Mouse (Mus musculus) granulocyte monocyte progenitor cell, adult 5-6 weeks (primary cell): ENCODE results near the gene Spred1. TPM values are rescaled to one million over a fixed set of nuclear protein-coding genes. Genes with fewer than 3 reads are reported as not detected.
"Not testable (repeated sequence)": the region's sequence is repeated elsewhere in the genome, so short reads cannot be mapped to it uniquely, and the experiment has no call there.

Experiments used
- ATAC-seq: replicated peaks from 2 replicates; pipeline ENCODE4 v1.8.0; 2016; ENCODE audit warnings: mild to moderate bottlenecking, moderate TSS enrichment, inconsistent platforms; ENCODE audit not compliant: poor library complexity, severe bottlenecking
- total RNA-seq, 2 experiments: library from RNA; stranded (forward) in 1 of 2; stranded (reverse) in 1 of 2; fragments of 200-712, 200-1000 nt in 1 of 2; fragments of >200 nt in 1 of 2; fragmentation: Nextera tagmentation in 1 of 2; gene quantifications; 2 replicates each; pipeline ENCODE4 v1.2.3; 2014 to 2017

The Spred1 gene
- total RNA-seq, 2 experiments from 2014 or later: 19.2 to 23.7 TPM

- peak; percentile 51 for ATAC-seq
Observed at GRCm38 (mm10) chr2:117119291-117120245, 1.6 kb upstream of the Spred1 start.

- ATAC-seq: peak; percentile 67
Observed at GRCm38 (mm10) chr2:117120246-117121211, 645 bp upstream of the Spred1 start.

GRCm38 (mm10) chr2:117121984-117122605, 921 bp downstream of the Spred1 start:
- ATAC-seq: no peak

GRCm38 (mm10) chr2:117122701-117123337, 1.6 kb downstream of the Spred1 start:
- ATAC-seq: peak; percentile 41

- ATAC-seq: no peak
Observed at GRCm38 (mm10) chr2:117123701-117124100, 2.5 kb downstream of the Spred1 start.

GRCm38 (mm10) chr2:117124839-117125238, 3.7 kb downstream of the Spred1 start:
- no peak for ATAC-seq

GRCm38 (mm10) chr2:117129156-117129555, 8.0 kb downstream of the Spred1 start:
- no peak for ATAC-seq

- ATAC-seq: not testable (repeated sequence)
Observed at GRCm38 (mm10) chr2:117131041-117131440, 9.9 kb downstream of the Spred1 start.

- ATAC-seq: no peak
Observed at GRCm38 (mm10) chr2:117131910-117132309, 10.7 kb downstream of the Spred1 start.

GRCm38 (mm10) chr2:117133541-117133940, 12.4 kb downstream of the Spred1 start:
- ATAC-seq: no peak; the same call in 1 of the 2 replicates

GRCm38 (mm10) chr2:117137751-117138150, 16.6 kb downstream of the Spred1 start:
- ATAC-seq: no peak

- no peak for ATAC-seq
Observed at GRCm38 (mm10) chr2:117138932-117139331, 17.8 kb downstream of the Spred1 start.

GRCm38 (mm10) chr2:117139977-117140376, 18.8 kb downstream of the Spred1 start:
- no peak for ATAC-seq

GRCm38 (mm10) chr2:117143106-117143505, 21.9 kb downstream of the Spred1 start:
- no peak for ATAC-seq

- ATAC-seq: peak; percentile 84
Observed at GRCm38 (mm10) chr2:117146026-117146425, 24.9 kb downstream of the Spred1 start.

GRCm38 (mm10) chr2:117146617-117147016, 25.4 kb downstream of the Spred1 start:
- ATAC-seq: no peak

GRCm38 (mm10) chr2:117152161-117152560, 31.0 kb downstream of the Spred1 start:
- no peak for ATAC-seq

- ATAC-seq: no peak
Observed at GRCm38 (mm10) chr2:117168379-117168778, 47.2 kb downstream of the Spred1 start.

- peak; percentile 96 for ATAC-seq
Observed at GRCm38 (mm10) chr2:117169037-117169436, 47.9 kb downstream of the Spred1 start.

- ATAC-seq: no peak
Observed at GRCm38 (mm10) chr2:117172981-117173380, 51.8 kb downstream of the Spred1 start.
